Mouse (Mus musculus) cortical plate, adult 2 months (tissue): ENCODE results near the gene Psen2.

Experiments
- CTCF ChIP-seq: fragments of 200-500 bp; IDR thresholded peaks from 2 replicates; pipeline ENCODE4 v1.5.1; 2011; ENCODE audit warnings: mild to moderate bottlenecking, control low read depth, low read length; ENCODE audit not compliant: insufficient read depth; ENCODE audit errors: extremely low read depth
- POLR2A ChIP-seq: fragments of 200-500 bp; IDR thresholded peaks from 2 replicates; pipeline ENCODE4 v1.6.1; 2011; ENCODE audit warnings: mild to moderate bottlenecking, low read length, control low read depth; ENCODE audit not compliant: insufficient read depth; ENCODE audit errors: extremely low read depth

GRCm38 (mm10) chr1:180307661-180308060 is 44.4 kb upstream of the Psen2 start:
- TF ChIP-seq CTCF (no peak), POLR2A (no peak)
